22 mouse cellular contexts compared by ENCODE assay signal in genomic region chr17:31478606-31479005, GRCm38 (mm10). TPM values are rescaled to one million over a fixed set of nuclear protein-coding genes. Genes with fewer than 3 reads are reported as not detected.
DNase-seq lines count a peak whose midpoint lies in the region; TF ChIP-seq lines count a peak whose summit lies in the region.
"Had no signal": no experiment of that assay in that cellular context is flagged by ENCODE, and none has a peak within 500 bp of the region (broad histone marks: within the 10 kb centered on the region; RNA-seq: fewer than 3 reads in every experiment).

No protein-coding gene starts in this region.

- H3K9me3 ChIP-seq in E14TG2a.4 (ENCODE audit: low read length), result no peaks in the 10 kb centered on the region
- no peaks in the 10 kb centered on the region for H3K9me3 ChIP-seq in ES-E14 (ENCODE audit: control insufficient read depth, insufficient read depth, low read depth, low read length)
- H3K9me3 ChIP-seq: G1E; heart, embryonic 10.5 days; heart, embryonic 13.5 days had no signal

- peak overlapping the region; percentile 67 for H3K9ac ChIP-seq in ES-E14 (ENCODE audit: insufficient read depth, low read depth, low read length, poor library complexity, severe bottlenecking)
- H3K9ac ChIP-seq: forebrain, postnatal 0 days; heart, embryonic 13.5 days; hindbrain, embryonic 14.5 days had no signal

- no peaks in the 10 kb centered on the region for H3K27me3 ChIP-seq in E14TG2a.4 (ENCODE audit: insufficient read depth, low read length)
- H3K27me3 ChIP-seq: heart, embryonic 13.5 days had no signal

- H3K4me1 ChIP-seq in E14TG2a.4 (replicated peaks; ENCODE audit: low read depth, low read length), result peaks cover 31% of the 10 kb centered on the region
- H3K4me1 ChIP-seq in ES-E14 (ENCODE audit: control insufficient read depth in 2 of 2, insufficient read depth in 2 of 2, low read length in 2 of 2, poor library complexity in 1 of 2), result peaks cover 0 to 19% of the 10 kb centered on the region in 2 experiments; a peak in 3 of 4 replicates
- H3K4me1 ChIP-seq: heart, embryonic 13.5 days had no signal

- H3K4me3 ChIP-seq in E14TG2a.4 (replicated peaks; ENCODE audit: low read length), result peak overlapping the region; percentile 56
- H3K4me3 ChIP-seq in ES-E14 (ENCODE audit: insufficient read depth in 1 of 2, low read depth in 1 of 2, low read length in 2 of 2, poor library complexity in 1 of 2, severe bottlenecking in 1 of 2), result peak overlapping the region in 1 of 2 experiments; percentile 7; a peak in 2 of 4 replicates
- no peak overlapping the region for H3K4me3 ChIP-seq in gastrocnemius, adult 2 months
- H3K4me3 ChIP-seq: heart, adult 2 months; heart, embryonic 10.5 days; heart, embryonic 13.5 days had no signal

- in situ Hi-C loops in ES-E14 (cut with MboI; ENCODE audit: low sequenced_read_pairs in 2 of 2, unreplicated experiment in 2 of 2), result loop anchor here in 1 of 2 experiments (25.0 kb wide), 1 partner anchor 141 kb away; no protein-coding TSS in a partner anchor

- H3K36me3 ChIP-seq in E14TG2a.4 (ENCODE audit: insufficient read depth, low read length) (no peaks in the 10 kb centered on the region), ES-E14 (ENCODE audit: control insufficient read depth, insufficient read depth, low read length, poor library complexity, severe bottlenecking) (no peaks in the 10 kb centered on the region)
- H3K36me3 ChIP-seq: G1E had no signal

- intact Hi-C loops in gastrocnemius, adult 2 months (cut with DNase I), result no loop called here

- no peak overlapping the region; the same call in 1 of the 2 replicates for H3K27ac ChIP-seq in ES-E14 (ENCODE audit: insufficient read depth, low read depth, low read length, poor library complexity, severe bottlenecking)
- no peak overlapping the region for H3K27ac ChIP-seq in gastrocnemius, adult 2 months
- H3K27ac ChIP-seq: heart, adult 2 months; heart, embryonic 10.5 days; heart, embryonic 13.5 days; hindbrain, embryonic 14.5 days had no signal

- TF ChIP-seq CTCF in E14TG2a.4 (conservative IDR thresholded peaks at IDR 0.05; ENCODE audit: low read length), result no peak
- no peak for TF ChIP-seq CTCF in gastrocnemius, adult 2 months (IDR thresholded peaks at IDR 0.05)

- DNase-seq in A20 (ENCODE audit: low read depth, low spot score) (peak; percentile 37), ES-E14 (ENCODE audit: low read depth, low spot score) (no peak), ZHBTc4 (ENCODE audit: low read depth, low spot score) (peak; percentile 66)
- no peak for DNase-seq in kidney, postnatal 14 days
- DNase-seq in retina, postnatal 1 day, result no peak
- DNase-seq in gastrocnemius, adult 2 months, result no peak
- DNase-seq: adrenal gland, postnatal 10 days; adrenal gland, postnatal 36 days; cerebellum, adult 18-20 months; cerebellum, adult 9-10 months; cerebellum, postnatal 14 days; forebrain, postnatal 0 days; gastrocnemius, postnatal 10 days; gastrocnemius, postnatal 36 days; heart, adult 2 months; heart, postnatal 14 days; heart, postnatal 4 days had no signal

TF ChIP-seq in ES-E14, 5 proteins besides CTCF, POLR2A, EP300 and RAD21:
- TF ChIP-seq CHD2 (IDR thresholded peaks at IDR 0.05; ENCODE audit: low read depth, low read length) (no peak), ZNF384 (IDR thresholded peaks at IDR 0.05; ENCODE audit: low read depth, low read length) (no peak), ZC3H11A (IDR thresholded peaks at IDR 0.05; ENCODE audit: borderline replicate concordance, low read depth, low read length) (no peak), MAFK (IDR thresholded peaks at IDR 0.05; ENCODE audit: insufficient read depth, low read depth, low read length) (no peak), HCFC1 (IDR thresholded peaks at IDR 0.05; ENCODE audit: borderline replicate concordance, insufficient read depth, low read length) (no peak)

RNA-seq across cellular contexts. Expression of gene Wdr4, which starts 41.2 kb away (rescaled TPM):
- 56.6 and 58.5 TPM in 2 replicates for total RNA-seq in ES-E14 (2012; rRNA removed)
- total RNA-seq in gastrocnemius, adult 2 months (2021), result 1 to 10 TPM; 4.3 to 7.7 TPM

RNA-seq across cellular contexts. Expression of gene Ndufv3, which starts 41.3 kb away (rescaled TPM):
- total RNA-seq in ES-E14 (2012; rRNA removed), result 206 and 242 TPM in 2 replicates
- 100 to 1,000 TPM; 451 to 524 TPM for total RNA-seq in gastrocnemius, adult 2 months (2021)

Comparison
In these comparisons a context has a peak if more than half of its experiments do, and no peak if none do; other contexts are left out.
1. DNase-seq: peak in A20 (single experiment) and ZHBTc4 (single experiment); none in ES-E14 (single experiment), kidney, postnatal 14 days (single experiment), retina, postnatal 1 day (single experiment) and gastrocnemius, adult 2 months (single experiment).